Mouse (Mus musculus): ENCODE measurements at regions not wholly inside any gene's neighbourhood (a gene's known extent, or its start where the extent isn't known, plus 50 kb on each side); places are given as distances from the start of the nearest gene placed in this dataset.

GRCm38 (mm10) chr4:124189352-124189992 is 271.6 kb upstream of the 4930535I16Rik start:
- H3K9ac ChIP-seq (ENCODE audit: insufficient read depth, low read depth), result no peak overlapping the region
- H3K4me3 ChIP-seq (replicated peaks in 1 of 3; ENCODE audit: low read depth in 2 of 3, low read length in 2 of 3, poor library complexity in 1 of 3), result no peak overlapping the region
- no peaks in the 10 kb centered on the region for H3K4me1 ChIP-seq (ENCODE audit: control insufficient read depth in 1 of 2, insufficient read depth in 2 of 2)
- no peak overlapping the region for H3K27ac ChIP-seq (ENCODE audit: insufficient read depth, low read depth)
- TF ChIP-seq CHD1 (IDR thresholded peaks at IDR 0.05; ENCODE audit: low read depth, low read length) (no peak), ELF1 (IDR thresholded peaks at IDR 0.05; ENCODE audit: low read depth, low read length) (no peak), MAFK (IDR thresholded peaks at IDR 0.05; ENCODE audit: insufficient replicate concordance, low read length) (no peak), EP300 (IDR thresholded peaks at IDR 0.05; ENCODE audit: low read length) (no peak), GABPA (IDR thresholded peaks at IDR 0.05; ENCODE audit: insufficient replicate concordance, low read depth, low read length) (no peak), MAZ (IDR thresholded peaks at IDR 0.05; ENCODE audit: low read depth, low read length) (no peak), USF1 (IDR thresholded peaks at IDR 0.05; ENCODE audit: low read depth, low read length) (no peak), SMC3 (IDR thresholded peaks at IDR 0.05; ENCODE audit: low read depth, low read length) (no peak), E2F4 (IDR thresholded peaks at IDR 0.05; ENCODE audit: insufficient replicate concordance, low read depth, low read length) (no peak), ZC3H11A (IDR thresholded peaks at IDR 0.05; ENCODE audit: low read depth, low read length) (no peak)
- in situ Hi-C loops (cut with MboI; ENCODE audit: low pct_ligation_motif_present, low pct_unique_long_range_greater_than_20kb, low sequenced_read_pairs), result no loop called here
- no peak overlapping the region for H3K4me2 ChIP-seq (ENCODE audit: insufficient read depth, low read depth, poor library complexity, severe bottlenecking)
- peaks cover 88% of the 10 kb centered on the region for H3K27me3 ChIP-seq (replicated peaks)
- dilution Hi-C loops (cut with MboI; ENCODE audit: extremely low pct_ligation_motif_present, extremely low pct_unique_long_range_greater_than_20kb, low sequenced_read_pairs), result no loop called here
- DNase-seq (ENCODE audit: extremely low read depth), result no peak
- H3K9me3 ChIP-seq (replicated peaks; ENCODE audit: low read length), result no peaks in the 10 kb centered on the region
- no peaks in the 10 kb centered on the region for H3K36me3 ChIP-seq (replicated peaks in 1 of 2; ENCODE audit: control insufficient read depth in 1 of 2, insufficient read depth in 1 of 2, low read length in 1 of 2)
- no peaks in the 10 kb centered on the region for H3K79me2 ChIP-seq (replicated peaks; ENCODE audit: control insufficient read depth, extremely low read depth, insufficient read depth, poor library complexity, severe bottlenecking)

- no peaks in the 10 kb centered on the region for H3K36me3 ChIP-seq (replicated peaks in 1 of 2; ENCODE audit: control insufficient read depth in 1 of 2, insufficient read depth in 1 of 2, low read length in 1 of 2)
- H3K9me3 ChIP-seq (replicated peaks; ENCODE audit: low read length), result no peaks in the 10 kb centered on the region
- no peak overlapping the region for H3K4me2 ChIP-seq (ENCODE audit: insufficient read depth, low read depth, poor library complexity, severe bottlenecking)
- H3K4me3 ChIP-seq (replicated peaks in 1 of 3; ENCODE audit: low read depth in 2 of 3, low read length in 2 of 3, poor library complexity in 1 of 3), result no peak overlapping the region
- H3K27me3 ChIP-seq (replicated peaks), result peaks cover 90% of the 10 kb centered on the region
- TF ChIP-seq ZC3H11A (IDR thresholded peaks at IDR 0.05; ENCODE audit: low read depth, low read length) (no peak), IRF4 (IDR thresholded peaks at IDR 0.05; ENCODE audit: low read depth, low read length) (no peak), JUN (IDR thresholded peaks at IDR 0.05; ENCODE audit: insufficient read depth, low read depth, low read length) (no peak), UBTF (IDR thresholded peaks at IDR 0.05; ENCODE audit: low read depth, low read length) (no peak), NRF1 (IDR thresholded peaks at IDR 0.05; ENCODE audit: low read depth, low read length) (no peak), RCOR1 (conservative IDR thresholded peaks at IDR 0.05; ENCODE audit: low read depth, low read length) (no peak), GABPA (IDR thresholded peaks at IDR 0.05; ENCODE audit: insufficient replicate concordance, low read depth, low read length) (no peak), CHD2 (IDR thresholded peaks at IDR 0.05; ENCODE audit: low read length) (no peak), MXI1 (IDR thresholded peaks at IDR 0.05; ENCODE audit: low read depth, low read length) (no peak), PAX5 (IDR thresholded peaks at IDR 0.05; ENCODE audit: low read length) (no peak), SMC3 (IDR thresholded peaks at IDR 0.05; ENCODE audit: low read depth, low read length) (no peak), RAD21 (IDR thresholded peaks at IDR 0.05; ENCODE audit: low read depth, low read length) (no peak)
- H3K79me2 ChIP-seq (replicated peaks; ENCODE audit: control insufficient read depth, extremely low read depth, insufficient read depth, poor library complexity, severe bottlenecking), result no peaks in the 10 kb centered on the region
- no peaks in the 10 kb centered on the region for H3K4me1 ChIP-seq (ENCODE audit: control insufficient read depth in 1 of 2, insufficient read depth in 2 of 2)
- dilution Hi-C loops (cut with MboI; ENCODE audit: extremely low pct_ligation_motif_present, extremely low pct_unique_long_range_greater_than_20kb, low sequenced_read_pairs) (no loop called here), in situ Hi-C loops (cut with MboI; ENCODE audit: low pct_ligation_motif_present, low pct_unique_long_range_greater_than_20kb, low sequenced_read_pairs) (no loop called here)
- H3K9ac ChIP-seq (ENCODE audit: insufficient read depth, low read depth), result no peak overlapping the region
- DNase-seq (ENCODE audit: extremely low read depth), result no peak
- H3K27ac ChIP-seq (ENCODE audit: insufficient read depth, low read depth), result no peak overlapping the region
These were observed 269.3 kb upstream of the 4930535I16Rik start for GRCm38 (mm10) chr4:124187108-124187507.

All from CH12.LX (cell line).